Mouse (Mus musculus): ENCODE data around the gene Clstn3. TPM values are rescaled to one million over a fixed set of nuclear protein-coding genes. Genes with fewer than 3 reads are reported as not detected.

Clstn3 gene
- total and polyA plus RNA-seq, 2 experiments = 1.6 to 4.1 TPM

DNA sequence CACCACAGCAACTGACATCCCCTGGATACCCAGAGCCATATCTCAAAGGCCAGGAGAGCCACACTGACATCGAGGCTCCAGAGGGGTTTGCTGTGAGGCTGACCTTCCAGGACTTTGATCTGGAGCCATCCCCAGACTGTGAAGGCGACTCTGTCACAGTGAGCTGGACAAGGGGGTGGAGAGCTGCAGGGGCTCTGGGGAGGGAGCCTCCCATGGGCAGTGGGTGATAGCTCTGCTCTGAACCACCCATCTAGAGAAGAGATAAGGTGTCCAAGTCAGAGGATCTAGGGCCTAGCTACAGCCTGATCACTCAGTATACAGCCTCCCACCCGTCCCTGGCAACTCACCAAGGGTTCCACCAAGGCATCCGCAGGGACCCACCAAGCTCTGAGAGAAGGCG is 29.3 kb upstream of the Clstn3 start:
- WGBS = 30% methylated on average over 5 of the region's 5 CpGs
- Histone ChIP-seq H3K4me1 (ENCODE audit: control insufficient read depth, insufficient read depth, low read length) (no peaks in the 10 kb centered on the region; the same call in 1 of the 2 replicates), H3K4me3 (ENCODE audit: insufficient read depth, low read depth, low read length) (peak overlapping the region; percentile 50), H3K9ac (ENCODE audit: low read depth, low read length) (peak overlapping the region; percentile 71), H3K27me3 (ENCODE audit: control insufficient read depth, insufficient read depth, low read length) (no peaks in the 10 kb centered on the region), H3K27ac (replicated peaks; ENCODE audit: insufficient read depth, low read depth, low read length) (peak overlapping the region; percentile 87), H3K79me2 (ENCODE audit: control insufficient read depth, insufficient read depth, low read length) (no peaks in the 10 kb centered on the region; the same call in 1 of the 2 replicates), H3K36me3 (ENCODE audit: control insufficient read depth, insufficient read depth, low read length) (peaks cover 3% of the 10 kb centered on the region; the same call in 1 of the 2 replicates)
- DNase-seq (ENCODE audit: extremely low read depth, low read depth, low spot score) = peak; percentile 75
- TF ChIP-seq POLR2A (IDR thresholded peaks at IDR 0.05; ENCODE audit: extremely low read depth, insufficient read depth, low read length) = no peak
- TF ChIP-seq CTCF (IDR thresholded peaks at IDR 0.05; ENCODE audit: low read depth, low read length) = no peak

DNA sequence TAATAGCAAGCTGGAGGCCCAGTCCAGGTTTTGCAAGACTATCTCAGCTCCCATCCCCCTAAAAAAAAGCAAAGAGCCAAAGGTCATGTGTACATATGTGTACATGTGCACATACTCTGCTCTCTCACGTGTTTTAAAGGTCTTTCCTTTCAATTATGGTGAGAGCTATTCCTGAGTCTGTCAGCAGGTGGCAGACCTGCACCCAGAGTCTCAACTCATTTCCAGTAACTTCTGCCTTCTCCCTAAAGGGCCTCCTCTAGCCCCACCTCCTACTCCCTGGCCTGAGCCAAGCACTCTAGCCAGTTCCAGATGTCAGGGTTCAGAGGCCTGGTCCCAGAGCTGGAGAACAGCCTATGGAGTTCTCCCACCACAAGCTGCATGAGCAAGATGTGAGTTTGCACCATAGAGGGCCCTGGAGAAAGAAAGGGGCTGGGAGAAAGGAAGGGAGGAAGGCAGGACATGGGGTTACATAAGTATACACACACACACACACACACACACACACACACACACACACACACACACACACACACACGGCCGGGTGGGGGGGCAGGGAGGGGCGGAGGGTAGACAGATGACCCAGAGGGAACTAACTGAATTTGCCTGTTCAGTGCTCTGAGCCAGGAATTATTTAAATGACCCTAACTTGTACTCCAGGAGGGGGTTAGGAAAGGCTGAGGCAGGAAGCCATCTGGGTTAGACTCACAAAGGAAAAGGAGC is 28.4 kb upstream of the Clstn3 start, which contains the start of gene C1rl:
TSS of gene C1rl (plus strand) at position 272 of the 720 bp plus-strand sequence.
- no peaks in the 10 kb centered on the region for H3K27me3 ChIP-seq (ENCODE audit: control insufficient read depth, insufficient read depth, low read length)
- peak within 1 kb of the TSS; percentile 50 for H3K4me3 ChIP-seq (ENCODE audit: insufficient read depth, low read depth, low read length)
- H3K79me2 ChIP-seq (ENCODE audit: control insufficient read depth, insufficient read depth, low read length) = no peaks in the 10 kb centered on the region; the same call in 1 of the 2 replicates
- H3K27ac ChIP-seq (replicated peaks; ENCODE audit: insufficient read depth, low read depth, low read length) = peak within 1 kb of the TSS; percentile 87
- peak within 1 kb of the TSS; percentile 71 for H3K9ac ChIP-seq (ENCODE audit: low read depth, low read length)
- peak; percentile 99 for DNase-seq (ENCODE audit: extremely low read depth, low read depth, low spot score)
- H3K36me3 ChIP-seq (ENCODE audit: control insufficient read depth, insufficient read depth, low read length) = peaks cover 3% of the 10 kb centered on the region; the same call in 1 of the 2 replicates
- H3K4me1 ChIP-seq (ENCODE audit: control insufficient read depth, insufficient read depth, low read length) = no peaks in the 10 kb centered on the region; the same call in 1 of the 2 replicates
- WGBS = 5% methylated on average over 4 of the region's 4 CpGs
- TF ChIP-seq POLR2A (IDR thresholded peaks at IDR 0.05; ENCODE audit: extremely low read depth, insufficient read depth, low read length) (peak; percentile 66; the same call in 1 of the 2 replicates), CTCF (IDR thresholded peaks at IDR 0.05; ENCODE audit: low read depth, low read length) (peak; percentile 71)

DNA sequence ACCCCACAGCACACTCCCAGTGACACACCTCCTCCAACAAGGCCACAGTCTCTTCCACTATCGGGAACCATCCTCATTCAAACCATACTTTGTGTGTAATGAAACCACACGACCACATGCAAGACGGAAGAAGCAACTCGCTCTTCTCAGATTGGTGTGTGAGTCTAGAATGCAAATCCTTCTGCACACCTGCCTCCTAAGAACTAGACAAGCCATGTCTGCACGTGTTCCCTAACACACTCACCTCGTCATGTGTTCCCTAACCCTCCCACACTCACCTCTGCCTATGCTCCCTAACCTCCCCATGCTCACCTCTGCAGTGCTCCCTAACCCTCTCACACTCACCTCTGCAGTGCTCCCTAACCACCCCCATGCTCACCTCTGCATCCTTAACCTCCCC is 26.8 kb upstream of the Clstn3 start:
- H3K27me3 ChIP-seq (ENCODE audit: control insufficient read depth, insufficient read depth, low read length) = no peaks in the 10 kb centered on the region
- TF ChIP-seq CTCF (IDR thresholded peaks at IDR 0.05; ENCODE audit: low read depth, low read length) (no peak), POLR2A (IDR thresholded peaks at IDR 0.05; ENCODE audit: extremely low read depth, insufficient read depth, low read length) (no peak)
- 83% methylated on average over 6 of the region's 6 CpGs for WGBS
- H3K27ac ChIP-seq (replicated peaks; ENCODE audit: insufficient read depth, low read depth, low read length) = no peak overlapping the region
- H3K79me2 ChIP-seq (ENCODE audit: control insufficient read depth, insufficient read depth, low read length) = no peaks in the 10 kb centered on the region; the same call in 1 of the 2 replicates
- H3K4me1 ChIP-seq (ENCODE audit: control insufficient read depth, insufficient read depth, low read length) = no peaks in the 10 kb centered on the region; the same call in 1 of the 2 replicates
- DNase-seq (ENCODE audit: extremely low read depth, low read depth, low spot score) = no peak
- H3K36me3 ChIP-seq (ENCODE audit: control insufficient read depth, insufficient read depth, low read length) = peaks cover 3% of the 10 kb centered on the region; the same call in 1 of the 2 replicates
- no peak overlapping the region for H3K9ac ChIP-seq (ENCODE audit: low read depth, low read length)
- no peak overlapping the region for H3K4me3 ChIP-seq (ENCODE audit: insufficient read depth, low read depth, low read length)

DNA sequence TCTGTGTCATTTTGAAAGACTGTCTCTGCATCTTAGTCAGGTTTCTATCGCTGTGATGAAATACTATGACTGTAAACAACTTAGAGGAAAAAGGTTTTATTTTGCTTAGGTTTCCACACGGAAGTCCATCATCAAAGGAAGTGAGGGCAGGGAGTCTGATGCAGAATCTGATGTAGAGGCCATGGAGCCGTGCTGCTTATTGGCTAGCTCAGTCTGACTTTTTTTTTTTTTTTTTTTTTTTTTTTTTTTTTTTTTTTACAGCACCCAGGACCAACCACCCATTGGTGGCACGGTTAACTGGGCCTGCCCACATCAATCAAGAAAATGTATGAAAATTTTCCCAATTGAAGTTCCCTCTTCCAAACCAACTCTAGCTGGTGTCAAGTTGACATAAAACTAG is 24.4 kb upstream of the Clstn3 start:
- TF ChIP-seq CTCF (IDR thresholded peaks at IDR 0.05; ENCODE audit: low read depth, low read length) (no peak), POLR2A (IDR thresholded peaks at IDR 0.05; ENCODE audit: extremely low read depth, insufficient read depth, low read length) (no peak)
- Histone ChIP-seq H3K9ac (ENCODE audit: low read depth, low read length) (no peak overlapping the region), H3K79me2 (ENCODE audit: control insufficient read depth, insufficient read depth, low read length) (no peaks in the 10 kb centered on the region; the same call in 1 of the 2 replicates), H3K4me1 (ENCODE audit: control insufficient read depth, insufficient read depth, low read length) (no peaks in the 10 kb centered on the region), H3K4me3 (ENCODE audit: insufficient read depth, low read depth, low read length) (no peak overlapping the region), H3K27ac (replicated peaks; ENCODE audit: insufficient read depth, low read depth, low read length) (no peak overlapping the region), H3K36me3 (ENCODE audit: control insufficient read depth, insufficient read depth, low read length) (no peaks in the 10 kb centered on the region), H3K27me3 (ENCODE audit: control insufficient read depth, insufficient read depth, low read length) (no peaks in the 10 kb centered on the region)
- DNase-seq (ENCODE audit: extremely low read depth, low read depth, low spot score) = no peak
- WGBS = 91% methylated on average over 4 of the region's 4 CpGs

DNA sequence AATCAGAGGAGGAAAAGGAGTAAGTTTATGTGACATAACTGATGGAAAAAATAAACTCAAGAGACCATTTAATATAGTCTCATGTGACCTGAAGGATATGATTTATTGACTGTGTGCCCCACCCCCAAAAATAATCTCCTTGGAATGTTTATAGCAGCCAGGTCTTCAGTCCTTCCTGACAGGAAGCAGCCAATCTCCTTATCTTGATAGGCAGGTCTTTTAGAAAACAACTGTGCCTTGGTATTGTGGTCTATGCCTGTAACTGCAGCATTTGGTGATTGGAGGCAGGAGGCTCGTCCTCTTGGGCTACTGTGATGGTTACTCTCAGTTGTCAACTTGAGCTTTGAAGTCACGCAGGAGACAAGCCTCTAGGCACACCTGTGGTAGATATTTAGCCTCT is 22.9 kb upstream of the Clstn3 start:
- H3K79me2 ChIP-seq (ENCODE audit: control insufficient read depth, insufficient read depth, low read length) = no peaks in the 10 kb centered on the region
- no peaks in the 10 kb centered on the region for H3K27me3 ChIP-seq (ENCODE audit: control insufficient read depth, insufficient read depth, low read length)
- no peak overlapping the region for H3K4me3 ChIP-seq (ENCODE audit: insufficient read depth, low read depth, low read length)
- DNase-seq (ENCODE audit: extremely low read depth, low read depth, low spot score) = no peak
- H3K27ac ChIP-seq (replicated peaks; ENCODE audit: insufficient read depth, low read depth, low read length) = no peak overlapping the region
- no peak for TF ChIP-seq CTCF (IDR thresholded peaks at IDR 0.05; ENCODE audit: low read depth, low read length)
- no peak for TF ChIP-seq POLR2A (IDR thresholded peaks at IDR 0.05; ENCODE audit: extremely low read depth, insufficient read depth, low read length)
- H3K4me1 ChIP-seq (ENCODE audit: control insufficient read depth, insufficient read depth, low read length) = peaks cover 6% of the 10 kb centered on the region
- no peaks in the 10 kb centered on the region for H3K36me3 ChIP-seq (ENCODE audit: control insufficient read depth, insufficient read depth, low read length)
- no peak overlapping the region for H3K9ac ChIP-seq (ENCODE audit: low read depth, low read length)
- WGBS = 78% methylated on average over 2 of the region's 2 CpGs

All from liver, adult 2 months (tissue).